Mouse (Mus musculus) hematopoietic stem cell, adult 5-6 weeks (primary cell): ENCODE results near the gene Dirc2. TPM values are rescaled to one million over a fixed set of nuclear protein-coding genes. Genes with fewer than 3 reads are reported as not detected.

Source experiments
- ATAC-seq, 2 experiments: fragments of 125-278 bp in 1 of 2; replicated peaks in 1 of 2; 2 replicates each; pipeline ENCODE4 v1.8.0; 2016 to 2017; ENCODE audit warnings: inconsistent platforms in 2 of 2, mild to moderate bottlenecking in 2 of 2, moderate number of reproducible peaks in 2 of 2, low read depth in 1 of 2, moderate TSS enrichment in 1 of 2; ENCODE audit not compliant: low FRiP score in 2 of 2, poor library complexity in 2 of 2, severe bottlenecking in 2 of 2, insufficient read depth in 1 of 2, low TSS enrichment in 1 of 2
- total RNA-seq: library from RNA; stranded (forward); fragments of 172-1452, 232-1000 nt; gene quantifications from 2 replicates; pipeline ENCODE4 v1.2.3, GENCODE M21; 2017

Dirc2 gene
- total RNA-seq, result 7.9 and 10.0 TPM in 2 replicates

DNA sequence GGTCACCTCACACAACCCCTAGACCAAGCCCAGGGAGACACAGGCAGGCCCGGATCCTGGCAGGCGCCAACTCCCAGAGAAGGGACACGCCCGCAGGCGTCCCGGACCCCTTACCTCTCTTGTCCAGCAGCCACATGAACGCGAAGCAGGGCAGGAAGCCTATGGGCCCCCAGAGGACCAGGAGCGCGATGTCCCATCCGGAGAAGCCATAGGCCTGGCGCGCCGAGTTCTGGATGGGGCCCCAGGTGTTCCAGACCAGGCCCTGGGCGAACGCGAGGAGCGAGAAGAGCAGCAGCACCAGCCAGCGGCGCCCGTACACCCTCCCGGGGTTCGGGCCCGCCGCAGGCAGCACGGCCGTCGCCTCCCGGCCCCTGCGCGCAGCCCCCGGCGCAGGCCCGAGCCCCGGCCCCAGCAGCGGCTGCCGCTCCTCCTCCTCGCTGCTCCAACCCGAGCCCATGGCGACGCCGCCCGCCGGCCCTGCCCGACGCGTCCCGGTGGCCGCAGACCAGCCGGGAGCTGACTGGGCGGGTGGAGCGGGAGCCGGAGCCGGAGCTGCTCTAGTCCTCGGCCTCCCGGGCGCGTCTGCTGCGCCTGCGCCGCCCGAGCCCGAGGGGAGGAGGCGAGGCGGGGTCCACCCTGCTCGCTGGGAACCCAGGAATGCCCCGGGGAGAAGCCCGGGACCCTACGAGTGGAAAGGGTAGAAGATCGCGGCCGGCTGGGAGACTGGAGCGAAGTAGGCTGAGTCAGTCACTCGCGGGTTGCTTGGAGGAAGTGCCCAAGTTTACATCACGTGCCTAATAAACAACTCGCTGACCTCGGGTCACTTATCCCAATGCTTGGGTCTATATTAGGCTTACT, at the start of gene Dirc2:
TSS of gene Dirc2 (minus strand) at position 572 of the 858 bp plus-strand sequence.
- ATAC-seq, result peak; percentile 30 to 37; a peak in 2 of 4 replicates

DNA sequence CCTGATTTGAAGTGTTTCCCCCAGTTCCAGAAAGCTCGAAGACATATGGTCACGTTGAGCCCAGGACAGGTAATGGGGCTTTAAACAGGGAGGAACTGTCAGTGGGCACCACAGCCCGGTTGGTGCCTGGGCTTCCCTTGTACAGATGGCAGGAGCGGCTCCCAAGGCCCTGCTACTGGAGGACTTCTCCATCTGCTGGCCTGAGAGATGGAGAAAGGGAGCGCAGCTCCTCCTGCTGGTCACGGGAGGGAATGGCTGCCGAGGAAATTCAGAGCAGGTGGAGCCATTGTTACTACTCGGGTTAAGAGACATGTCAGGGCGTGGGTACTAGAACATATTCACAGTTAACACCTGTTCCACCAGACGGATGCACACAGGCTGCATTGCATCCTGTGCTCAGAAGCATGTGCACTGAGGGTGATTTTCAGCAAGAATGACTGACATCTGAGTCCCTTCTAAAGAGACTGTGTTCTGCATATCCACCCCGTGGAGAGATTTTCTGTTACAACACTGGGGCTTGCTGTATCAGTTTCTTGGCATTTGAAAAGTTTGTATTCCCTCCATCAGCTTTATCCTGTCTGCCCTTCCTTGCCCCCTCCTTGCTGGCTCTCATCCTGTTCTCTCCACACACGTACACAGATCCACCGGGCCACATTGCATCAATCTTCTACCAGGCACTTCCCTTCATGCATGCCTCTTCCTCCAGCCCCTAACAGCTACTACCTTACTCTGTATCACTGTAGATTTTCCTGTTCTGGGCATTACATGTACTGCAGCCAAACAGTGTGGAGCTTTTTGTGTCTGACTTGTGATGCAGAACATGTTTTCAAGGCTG, 48.3 kb upstream of the Dirc2 start:
- ATAC-seq, result peak; percentile 92

DNA sequence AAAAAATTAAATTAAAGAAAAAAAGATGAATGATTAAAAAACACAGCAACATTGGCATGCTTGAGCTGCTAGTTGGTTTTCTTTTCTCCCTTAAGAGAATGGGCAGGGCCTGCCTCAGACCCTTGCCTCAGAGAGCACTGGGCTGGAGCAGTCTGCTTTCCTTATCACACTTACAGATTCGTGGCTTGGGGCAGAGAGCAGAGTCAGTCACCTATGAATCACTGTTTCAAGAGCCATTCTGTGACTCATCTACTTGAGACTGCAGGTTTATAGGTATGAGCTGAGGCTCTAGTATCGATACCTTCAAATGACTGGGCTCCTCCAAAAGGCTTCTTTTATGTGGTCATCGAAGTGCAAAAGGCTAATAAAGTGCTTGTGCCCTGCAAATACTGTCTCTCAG, 44.0 kb upstream of the Dirc2 start:
- no peak for ATAC-seq

DNA sequence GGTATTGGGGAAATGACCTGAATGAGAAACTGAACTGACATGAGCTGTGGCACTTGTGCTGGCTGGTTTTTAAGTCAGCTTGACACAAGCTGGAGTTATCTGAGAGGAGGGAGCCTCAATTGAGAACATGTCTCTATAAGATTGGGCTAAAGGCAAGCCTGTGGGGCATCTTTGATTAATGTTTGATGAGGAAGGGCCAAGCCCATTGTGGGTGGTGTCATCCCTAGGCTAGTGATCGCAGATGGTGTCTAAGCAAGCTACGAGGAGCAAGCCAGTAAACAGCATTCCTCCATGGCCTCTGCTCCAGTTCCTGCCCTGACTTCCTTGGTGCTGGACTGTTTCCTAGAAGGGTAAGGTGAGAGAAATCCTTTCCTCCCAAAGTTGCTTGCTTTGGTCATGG, 39.7 kb upstream of the Dirc2 start:
- ATAC-seq, result no peak

DNA sequence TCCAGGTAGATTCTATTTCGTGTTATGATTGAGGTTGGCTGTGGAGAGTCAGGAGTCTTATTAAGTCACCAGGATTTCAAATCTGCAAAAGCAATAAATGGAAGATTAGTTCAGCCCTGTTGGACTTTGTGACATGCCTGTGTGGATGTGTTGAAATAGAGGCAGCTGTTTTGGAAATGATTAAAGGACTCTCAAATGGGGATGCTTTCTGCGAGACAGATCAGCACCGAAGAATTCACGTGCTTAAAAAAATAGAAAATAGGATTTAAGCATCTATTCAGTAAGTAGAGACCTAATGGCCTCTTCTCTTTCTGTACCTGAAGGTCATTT, 38.5 kb upstream of the Dirc2 start:
- no peak for ATAC-seq

DNA sequence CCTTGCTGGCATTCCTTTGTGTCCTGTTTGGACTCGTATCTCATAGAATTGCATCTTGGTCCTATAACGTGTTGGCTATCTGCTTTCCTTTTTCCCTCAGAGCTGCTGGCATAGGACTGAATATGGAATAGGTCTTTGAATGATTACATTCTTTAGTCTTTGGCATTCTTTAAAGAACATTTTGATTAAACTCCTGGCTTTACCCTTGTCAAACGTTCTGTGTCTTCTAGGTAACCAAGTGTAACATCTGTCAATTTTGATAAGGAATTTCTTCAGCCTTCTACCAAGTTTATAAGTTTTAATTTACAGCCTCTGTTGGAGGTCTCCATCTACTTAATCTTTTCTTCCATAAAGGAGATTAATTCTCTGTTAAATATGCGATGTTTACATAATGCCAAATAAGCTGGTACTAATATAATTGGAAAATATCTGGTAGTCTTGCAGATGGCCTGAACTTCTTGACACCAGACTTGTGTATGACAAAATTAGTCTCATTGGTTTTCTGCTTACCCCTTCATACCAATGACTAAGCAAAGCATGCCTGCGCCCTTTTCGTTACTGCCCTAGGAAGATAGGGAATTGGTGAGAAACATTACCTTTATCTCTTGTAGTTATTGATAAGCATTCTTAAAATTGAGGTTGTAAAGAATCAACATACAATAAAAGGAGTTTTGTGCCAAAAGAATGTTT, 38.0 kb upstream of the Dirc2 start:
- ATAC-seq, result no peak

DNA sequence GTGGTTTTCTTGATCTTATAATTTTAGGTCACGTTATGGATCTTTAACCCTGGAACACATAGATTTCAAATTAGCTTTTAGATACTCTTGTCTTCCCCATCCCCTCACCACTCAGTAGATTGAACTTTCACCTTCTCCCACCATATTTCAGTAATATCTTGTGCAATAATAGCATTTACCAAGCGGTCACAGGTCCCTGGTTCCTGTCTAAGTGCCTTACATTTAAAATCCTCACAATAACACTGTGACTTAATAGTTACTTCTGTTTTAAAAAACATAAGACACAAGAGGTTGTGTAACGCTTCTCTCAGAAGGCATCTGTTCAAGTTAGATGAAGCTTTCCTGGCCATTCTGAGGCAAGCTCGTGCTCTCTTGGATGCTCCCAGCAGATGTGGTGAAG, 34.6 kb upstream of the Dirc2 start:
- no peak for ATAC-seq

DNA sequence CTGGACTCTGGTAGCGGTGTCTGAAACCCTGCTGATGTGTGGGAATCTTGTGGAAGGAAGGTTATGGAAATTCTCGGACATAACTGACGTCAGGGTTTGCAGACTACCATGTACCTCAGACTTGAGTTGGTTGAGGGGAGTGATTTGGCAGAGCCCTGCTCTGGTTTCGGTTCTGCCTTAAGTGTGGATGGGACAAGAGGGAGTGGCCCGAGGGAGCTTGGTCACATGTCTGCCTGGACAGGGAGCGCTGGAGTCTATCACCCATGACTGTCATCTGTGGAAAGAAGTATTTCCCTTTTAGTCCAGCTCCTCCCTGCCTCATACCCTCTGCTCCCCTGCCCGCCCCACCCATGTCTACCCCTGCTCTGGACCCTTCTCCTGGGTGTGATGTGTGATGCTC, 33.0 kb upstream of the Dirc2 start:
- ATAC-seq, result no peak

DNA sequence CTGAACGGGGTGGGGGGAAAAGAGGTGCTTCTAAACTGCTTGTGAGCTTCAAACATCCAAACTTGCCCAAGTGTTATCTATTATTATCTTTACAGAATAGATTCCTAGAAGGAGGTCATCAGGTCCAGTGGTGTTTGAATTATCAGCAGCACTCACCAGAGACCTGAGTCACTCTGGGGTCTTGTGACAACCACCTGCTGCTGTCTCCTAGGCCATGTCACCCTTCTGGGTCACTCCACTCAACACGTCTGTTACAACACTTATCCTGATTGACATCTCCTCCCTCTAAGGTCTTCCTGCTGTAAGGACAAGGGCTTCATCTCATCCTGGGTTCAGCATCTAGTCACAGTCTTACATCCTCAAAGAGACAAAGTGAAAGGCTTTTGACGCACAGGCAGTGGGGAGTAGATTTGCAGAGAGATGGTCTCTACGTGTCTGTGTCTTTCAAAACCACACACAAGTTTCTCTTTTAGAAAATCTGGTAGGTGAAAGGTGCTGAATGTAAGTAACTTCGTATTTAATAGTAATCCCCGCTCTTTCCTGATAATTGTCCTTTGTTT, 22.9 kb upstream of the Dirc2 start:
- no peak for ATAC-seq

DNA sequence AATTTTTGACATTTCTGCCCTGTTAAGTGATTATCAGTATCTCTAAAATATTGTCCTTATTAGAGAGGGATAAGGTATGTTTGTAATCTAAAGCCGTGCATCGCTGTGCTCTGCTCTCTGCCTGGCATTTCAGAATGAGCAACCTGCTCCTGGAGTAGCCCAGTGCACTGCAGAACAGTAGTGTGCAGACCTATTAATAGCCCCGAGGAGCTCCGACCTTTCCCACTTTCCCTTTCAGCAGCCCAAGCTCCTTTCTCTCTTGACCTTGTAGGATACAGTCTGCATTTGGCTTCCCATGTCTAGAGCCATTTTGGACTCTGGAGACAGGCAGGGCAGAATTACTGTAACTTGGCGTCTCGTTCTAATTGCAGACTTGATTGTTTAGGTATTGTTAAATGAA, 19.2 kb upstream of the Dirc2 start:
- ATAC-seq, result no peak

DNA sequence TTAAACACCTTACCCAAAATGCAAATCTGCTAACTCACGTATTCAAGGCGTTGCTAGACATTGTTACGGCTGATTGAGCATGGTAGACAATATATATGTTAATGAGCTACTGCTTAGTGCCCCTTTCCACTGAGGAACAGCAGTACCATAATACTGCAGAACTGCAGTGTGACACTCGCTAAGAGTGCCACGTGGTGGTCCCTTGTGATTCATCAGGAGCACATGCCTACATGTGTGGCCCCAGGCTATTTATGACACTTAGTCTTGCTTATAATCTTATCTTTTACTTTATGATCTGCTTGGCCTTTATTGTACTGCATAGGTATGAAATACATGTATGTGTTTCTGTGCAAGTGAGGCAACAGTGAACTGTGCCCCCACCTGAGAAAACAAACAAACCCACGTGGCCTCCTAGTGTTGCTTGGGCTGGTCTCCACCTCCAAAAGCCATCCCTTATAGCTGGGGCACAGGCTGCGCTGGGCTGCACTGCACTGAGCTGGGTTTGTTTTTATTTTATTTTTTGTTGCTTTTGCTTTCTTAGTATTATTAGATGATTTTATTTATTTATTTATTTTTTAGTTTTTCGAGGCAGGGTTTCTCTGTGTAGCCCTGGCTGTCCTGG, 18.5 kb upstream of the Dirc2 start:
- ATAC-seq, result no peak

DNA sequence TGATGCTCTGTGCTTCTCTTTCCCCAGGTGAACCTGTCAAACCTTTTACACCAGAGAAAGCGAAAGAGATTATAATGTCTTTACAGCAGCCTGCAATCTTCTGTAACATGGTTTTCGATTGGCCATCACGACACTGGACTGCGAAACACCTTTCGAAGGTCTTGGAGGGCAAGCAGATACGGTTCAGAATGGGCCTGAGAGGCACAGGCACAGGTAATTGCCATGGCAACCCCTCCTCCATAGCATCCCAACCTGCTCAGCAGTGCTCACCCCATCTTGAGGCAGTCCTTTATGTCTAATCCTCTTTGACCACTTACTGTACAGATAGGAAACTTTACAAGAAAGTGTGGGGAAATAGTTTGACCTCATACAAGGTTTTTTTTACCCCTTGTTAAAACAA, 18.0 kb upstream of the Dirc2 start:
- no peak for ATAC-seq

DNA sequence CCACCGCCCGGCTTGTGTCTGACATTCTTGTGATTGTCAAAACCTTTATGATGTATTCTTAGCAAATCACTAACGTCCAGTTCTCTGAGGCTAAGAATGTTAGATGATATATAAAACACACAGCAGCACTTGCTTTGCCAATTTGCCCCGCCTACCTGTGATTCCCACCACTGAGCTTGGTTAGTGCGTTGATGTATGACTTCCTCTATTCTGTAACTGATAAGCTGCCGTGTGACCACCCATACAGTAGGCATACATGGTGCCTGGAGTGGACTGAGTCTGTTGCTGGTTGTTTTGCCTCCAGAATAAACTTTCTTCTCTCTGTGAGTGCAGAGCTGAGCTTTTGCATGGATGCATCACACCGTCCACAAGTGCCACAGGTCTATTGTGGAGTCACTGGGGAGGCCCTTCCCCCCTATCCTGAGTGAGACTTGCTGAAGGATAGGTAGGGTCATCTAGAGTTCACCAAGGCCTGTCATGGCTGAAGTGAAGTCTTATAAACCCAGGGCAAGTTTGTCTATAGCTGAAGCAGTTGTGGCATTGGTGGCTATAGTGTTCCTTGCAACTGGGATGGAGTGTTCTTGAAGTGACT, 15.1 kb upstream of the Dirc2 start:
- peak; percentile 76 to 83 for ATAC-seq

DNA sequence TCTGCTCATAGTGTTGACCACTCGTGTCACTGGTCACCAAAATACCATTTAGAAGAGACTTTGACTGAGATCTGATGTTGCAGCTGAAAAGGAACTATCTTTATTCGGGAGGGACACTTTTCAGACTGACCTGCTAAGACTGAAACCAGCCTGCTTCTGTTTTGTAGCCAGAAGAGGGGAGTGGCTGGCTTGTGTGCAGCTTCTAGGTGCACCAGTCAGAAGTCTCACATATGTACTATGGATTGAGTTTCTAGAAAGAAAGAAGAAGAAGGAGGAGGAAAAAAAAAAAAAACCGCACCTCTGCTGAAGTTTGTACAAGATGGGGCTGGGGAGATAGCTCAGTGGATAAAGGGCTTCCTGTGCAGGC, 14.0 kb upstream of the Dirc2 start:
- ATAC-seq, result no peak

DNA sequence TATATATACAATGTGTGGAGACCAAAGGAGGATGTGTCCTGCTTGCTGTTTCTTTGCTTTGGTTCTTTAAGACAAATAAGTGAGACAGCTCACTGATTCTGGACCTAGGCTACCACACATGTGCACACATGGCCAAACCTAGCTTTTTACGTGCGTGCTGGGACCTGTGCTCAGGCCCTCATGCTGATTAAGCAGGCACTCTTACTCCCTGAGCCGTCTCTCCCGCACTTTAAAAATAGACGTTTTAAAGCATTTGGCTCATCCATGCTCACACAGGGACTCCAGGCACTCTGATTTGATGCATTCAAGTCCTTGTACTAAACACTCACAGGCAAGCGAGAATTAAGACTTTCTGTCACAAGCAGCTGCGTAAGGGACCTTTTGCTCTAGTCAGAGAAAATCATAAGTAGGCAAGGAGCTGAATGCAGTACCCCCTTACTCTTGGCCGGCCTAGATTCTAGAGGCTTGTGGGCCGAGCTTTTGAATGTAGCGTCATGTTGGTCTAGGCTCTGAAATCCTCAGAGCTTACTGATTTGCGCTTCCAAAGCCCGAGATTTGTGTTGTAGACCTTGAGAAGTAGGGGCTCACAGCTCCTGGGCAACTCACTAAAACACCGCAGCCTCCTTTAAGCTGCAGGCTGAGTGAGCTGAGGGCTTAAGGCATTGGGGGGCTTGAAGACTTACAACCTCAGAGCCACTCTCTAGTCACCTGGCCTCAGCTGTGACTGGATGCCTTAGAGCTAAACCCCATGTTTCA, 13.5 kb upstream of the Dirc2 start:
- no peak for ATAC-seq

DNA sequence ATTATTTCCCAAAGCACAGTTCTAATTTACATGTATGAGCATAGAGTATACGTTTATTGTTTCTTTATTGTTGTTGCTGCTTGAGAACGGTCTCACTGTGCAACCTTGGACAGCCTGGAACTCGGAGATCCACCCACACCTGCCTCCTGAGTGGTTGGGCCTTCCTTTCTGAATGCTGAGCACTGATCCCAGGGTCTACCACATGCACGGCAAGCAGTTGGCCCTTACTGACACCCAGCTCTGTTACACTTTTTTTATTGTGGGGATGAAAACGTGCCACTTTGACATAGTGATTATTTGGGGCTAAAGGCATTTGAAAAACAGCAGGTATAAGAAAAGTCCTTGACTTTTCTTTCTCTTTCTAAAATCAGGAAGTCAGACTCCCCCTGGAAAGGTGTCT, 12.5 kb upstream of the Dirc2 start:
- ATAC-seq, result no peak

DNA sequence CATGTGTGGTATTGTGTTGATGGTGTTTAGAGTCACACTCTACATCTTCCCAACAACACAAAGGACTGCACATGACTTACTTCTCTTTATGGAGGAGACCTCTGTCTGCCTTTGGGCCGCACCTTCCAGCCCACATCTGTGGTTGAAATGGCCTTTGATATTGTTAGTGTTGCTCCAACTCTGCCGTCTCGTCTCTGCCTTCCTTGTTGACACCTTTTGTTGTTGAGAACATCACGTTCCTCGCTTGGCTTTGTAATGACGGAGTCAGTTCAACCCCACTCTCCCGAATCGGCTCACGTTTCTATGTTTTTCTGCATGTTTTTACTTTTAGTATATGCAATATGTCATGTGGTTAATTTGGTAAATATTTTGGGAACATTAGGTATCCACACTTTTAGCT, 11.9 kb upstream of the Dirc2 start:
- no peak for ATAC-seq
